Mouse (Mus musculus) lung, postnatal 36 days (tissue): ENCODE results near the gene Akap6.
"Not testable (repeated sequence)": the region's sequence is repeated elsewhere in the genome, so short reads cannot be mapped to it uniquely, and the experiment has no call there.

Experiments used
- DNase-seq: peaks from one replicate; pipeline ENCODE4 v3.0.0; 2022; ENCODE audit warnings: mixed read lengths

Gene Akap6

DNA sequence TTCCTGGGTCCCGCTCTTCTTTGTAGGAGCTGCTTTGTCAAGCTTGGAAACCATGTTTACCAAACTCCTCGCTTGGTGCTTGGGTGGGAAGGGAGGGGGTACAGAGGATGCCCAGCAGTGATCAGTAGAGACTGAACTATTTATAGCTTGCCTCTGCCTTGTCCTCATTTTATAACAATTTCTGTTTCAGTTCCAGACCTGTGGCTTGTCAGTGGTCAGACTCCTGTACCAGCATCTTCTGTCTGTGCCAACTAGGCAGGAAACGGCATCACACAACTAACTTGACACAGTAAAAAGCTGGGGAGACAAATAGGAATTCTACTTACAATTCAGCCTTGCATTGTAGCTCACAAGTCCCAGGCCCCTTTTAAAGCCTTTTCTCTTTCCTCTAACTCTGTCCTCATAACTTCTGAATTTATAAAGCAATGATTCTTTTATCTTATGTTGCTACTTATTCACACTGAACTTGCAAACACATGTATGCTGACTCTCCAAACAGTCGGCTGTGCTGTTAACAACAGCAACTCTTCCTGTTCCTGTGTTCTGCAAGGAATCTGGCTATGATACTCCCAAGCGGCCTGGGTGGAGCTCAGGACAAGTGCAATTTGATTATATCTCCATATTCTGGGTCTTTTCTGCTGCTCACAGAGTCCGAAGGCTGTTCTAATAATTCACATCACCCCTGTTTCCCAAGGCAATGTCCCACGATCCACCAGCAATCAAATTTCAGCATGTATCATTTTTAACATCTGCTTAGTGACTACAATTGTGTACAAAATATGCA is 12.9 kb downstream of the Akap6 start:
- peak; percentile 3 for DNase-seq

- no peak for DNase-seq
Observed at GRCm38 (mm10) chr12:52718392-52718791, 19.2 kb downstream of the Akap6 start.

DNA sequence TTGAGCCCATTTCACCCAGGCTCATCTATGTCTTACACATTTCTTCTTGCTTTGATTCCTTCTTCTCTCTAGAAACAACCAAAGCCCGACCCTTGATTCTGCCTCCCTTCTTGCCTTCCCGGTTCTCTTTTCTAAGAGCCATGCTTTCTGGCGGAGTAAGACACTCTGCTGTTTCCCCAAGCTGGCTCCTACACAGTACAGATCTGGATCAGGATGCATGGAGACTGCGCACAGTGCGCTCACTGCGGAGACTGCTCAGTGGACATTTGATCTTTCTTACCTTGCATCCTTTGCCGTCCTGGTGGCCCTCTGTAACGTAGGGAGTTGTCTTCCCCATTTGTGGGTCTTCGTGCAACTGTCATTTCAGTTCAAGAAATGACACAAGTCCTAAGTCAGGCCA is 20.0 kb downstream of the Akap6 start:
- DNase-seq, result no peak

DNA sequence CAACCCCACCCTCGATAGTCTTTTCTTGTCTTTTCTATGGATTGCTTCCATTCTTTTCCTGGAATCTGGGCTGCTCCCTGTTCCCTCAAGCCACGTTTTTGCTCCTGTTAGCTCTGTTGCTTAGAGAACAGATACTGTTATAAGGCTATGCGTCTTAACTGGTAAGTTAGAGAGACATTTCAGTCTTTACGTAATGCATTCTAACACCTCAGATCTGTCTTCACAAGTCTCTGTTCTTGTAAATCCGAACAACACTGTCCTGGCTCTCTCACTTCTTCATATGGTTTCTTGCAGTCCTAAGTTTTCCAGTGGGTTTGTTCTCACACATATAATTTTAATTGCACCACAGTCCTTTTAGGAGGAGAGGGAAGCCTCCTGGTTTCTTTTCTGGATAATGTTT is 20.5 kb downstream of the Akap6 start:
- no peak for DNase-seq

DNA sequence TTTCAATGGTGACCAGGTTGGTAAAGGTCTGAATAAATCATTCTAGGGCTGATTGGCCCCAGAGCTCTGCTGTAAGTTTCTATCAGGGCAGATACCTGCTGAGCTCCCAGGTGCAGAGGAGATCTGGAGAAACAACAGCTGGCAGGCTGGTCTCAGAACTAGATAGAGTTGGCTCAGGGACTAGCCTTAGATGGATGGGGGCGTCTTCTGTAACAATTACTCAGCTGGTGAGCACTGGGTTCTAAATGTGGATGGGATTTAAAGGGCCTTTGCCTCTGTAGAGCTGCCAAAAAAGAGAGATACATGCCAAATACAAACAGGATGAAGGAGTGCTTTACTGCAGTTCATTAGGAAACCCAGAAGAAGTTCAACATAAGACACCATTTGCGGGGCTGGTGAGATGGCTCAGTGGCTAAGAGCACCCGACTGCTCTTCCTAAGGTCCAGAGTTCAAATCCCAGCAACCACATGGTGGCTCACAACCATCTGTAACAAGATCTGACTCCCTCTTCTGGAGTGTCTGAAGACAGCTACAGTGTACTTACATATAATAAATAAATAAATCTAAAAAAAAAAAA is 24.9 kb downstream of the Akap6 start:
- not testable (repeated sequence) for DNase-seq

DNA sequence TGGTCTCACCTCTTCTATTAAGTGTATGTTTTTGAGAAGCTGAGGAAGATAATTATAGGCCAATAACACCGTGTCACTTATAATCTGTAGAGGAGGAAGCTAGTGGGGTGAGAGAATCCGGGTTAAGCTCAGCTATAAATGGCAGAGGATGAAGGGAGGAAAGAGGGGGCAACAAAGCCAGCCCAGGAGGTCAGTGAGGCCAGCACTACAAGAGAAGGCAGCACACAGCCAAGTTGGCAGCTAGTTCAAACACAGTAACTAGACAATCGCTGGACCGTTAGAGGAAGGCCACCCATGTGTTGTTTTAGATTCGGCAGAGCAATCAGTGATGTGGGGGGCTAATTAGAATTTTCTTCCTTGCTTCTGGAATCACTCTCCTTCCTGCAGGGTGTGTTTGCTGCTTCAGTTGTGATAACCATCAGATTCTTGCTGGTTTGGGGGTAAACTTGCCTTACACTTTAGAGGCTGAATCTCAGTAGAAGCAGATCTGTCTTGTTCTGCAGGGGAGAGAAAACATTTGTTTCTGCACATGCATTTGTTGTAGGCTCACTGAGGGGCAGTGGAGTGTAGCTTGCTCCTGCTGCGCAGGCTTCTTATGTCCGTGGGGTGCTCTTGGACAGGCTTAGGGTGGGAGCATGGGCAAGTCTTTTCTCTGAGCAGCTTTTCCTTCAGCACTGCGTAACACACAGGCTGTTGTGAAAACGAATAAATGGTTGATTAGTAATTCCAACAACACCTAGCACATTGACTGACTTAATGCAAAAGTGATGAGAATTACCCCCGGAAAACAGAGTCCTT is 27.4 kb downstream of the Akap6 start:
- DNase-seq, result no peak

GRCm38 (mm10) chr12:52729396-52729795 is 30.2 kb downstream of the Akap6 start:
- DNase-seq, result no peak

DNA sequence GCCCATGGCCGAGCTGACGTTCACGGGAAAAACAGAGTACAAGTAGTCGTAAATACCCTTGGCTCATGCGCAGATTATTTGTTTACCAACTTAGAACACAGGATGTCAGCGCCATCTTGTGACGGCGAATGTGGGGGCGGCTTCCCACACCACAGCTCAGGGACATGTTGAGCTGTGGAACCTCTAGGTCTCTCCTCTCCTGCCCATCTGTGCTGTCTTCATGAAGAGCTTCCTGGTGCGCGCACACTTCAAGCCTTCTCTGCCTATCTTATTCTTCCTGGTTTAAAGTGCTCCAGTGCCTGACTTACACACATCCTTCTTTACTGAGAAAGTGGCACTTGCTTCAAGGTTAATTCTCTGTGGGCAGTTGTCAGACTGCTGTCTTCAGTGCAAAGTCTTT is 36.0 kb downstream of the Akap6 start:
- DNase-seq, result not testable (repeated sequence)

GRCm38 (mm10) chr12:52737151-52737550 is 38.0 kb downstream of the Akap6 start:
- no peak for DNase-seq

- DNase-seq, result no peak
Observed at GRCm38 (mm10) chr12:52739326-52739725, 40.1 kb downstream of the Akap6 start.

DNA sequence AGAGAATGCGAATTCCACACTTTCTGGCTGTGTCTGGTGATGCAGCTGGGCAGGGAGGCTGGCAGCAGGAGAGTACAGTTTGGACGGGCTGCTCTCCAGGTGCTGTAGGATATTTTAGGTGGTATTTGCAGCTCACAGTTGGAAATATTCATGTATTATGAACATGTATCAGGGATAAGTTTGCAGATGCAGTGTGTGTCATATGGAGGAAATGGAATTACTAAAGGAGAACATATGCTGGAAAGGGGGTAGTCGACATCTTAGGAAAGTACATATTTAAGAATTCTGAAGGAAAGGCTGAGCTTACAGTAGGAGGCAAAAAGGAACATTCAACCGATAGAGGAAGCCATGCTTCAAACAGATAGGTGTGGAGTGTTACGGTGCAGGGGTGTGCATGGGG is 42.6 kb downstream of the Akap6 start:
- no peak for DNase-seq

GRCm38 (mm10) chr12:52750006-52750405 is 50.8 kb downstream of the Akap6 start:
- no peak for DNase-seq

DNA sequence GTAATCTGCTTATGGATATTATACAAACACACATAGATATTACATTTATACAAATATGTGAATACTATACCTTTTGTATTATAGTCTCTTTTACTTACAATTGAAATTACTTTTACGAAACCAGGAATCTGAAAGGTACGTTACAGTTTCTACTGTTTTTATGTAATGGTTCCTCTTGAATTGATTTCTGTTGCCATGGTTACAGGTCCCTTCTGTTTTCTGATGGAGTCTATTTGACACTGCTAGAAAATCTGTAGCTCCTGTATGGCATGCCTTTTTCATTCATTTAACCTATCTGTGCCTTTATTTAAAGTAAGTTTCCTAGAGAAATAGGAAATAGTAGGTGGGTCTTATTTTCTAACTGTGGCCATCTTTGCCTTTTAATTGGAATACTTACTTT is 56.5 kb downstream of the Akap6 start:
- no peak for DNase-seq

GRCm38 (mm10) chr12:52757881-52758280 is 58.7 kb downstream of the Akap6 start:
- no peak for DNase-seq

- peak; percentile 16 for DNase-seq
Observed at GRCm38 (mm10) chr12:52764046-52764445, 64.9 kb downstream of the Akap6 start.

GRCm38 (mm10) chr12:52764810-52765209 is 65.6 kb downstream of the Akap6 start:
- DNase-seq, result peak; percentile 18

DNA sequence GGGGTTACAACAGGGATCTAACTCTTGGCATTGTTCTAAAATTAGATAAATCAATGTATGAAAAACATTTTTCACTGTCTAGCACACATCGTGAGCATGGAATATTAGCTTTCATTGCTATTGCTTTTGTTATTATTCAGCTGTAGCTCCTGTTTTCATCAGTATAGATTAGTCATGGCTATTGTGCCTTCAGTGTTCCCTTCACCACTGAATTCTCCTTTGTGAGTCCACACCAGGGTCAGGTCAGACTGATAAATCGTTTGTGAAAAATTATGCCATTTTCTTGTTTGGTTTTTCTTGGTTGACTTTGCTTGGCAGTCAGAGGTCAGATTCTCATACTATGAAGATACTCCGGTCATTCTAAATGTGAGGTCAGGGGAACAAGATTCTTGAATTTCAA is 70.4 kb downstream of the Akap6 start:
- no peak for DNase-seq

GRCm38 (mm10) chr12:52771931-52772330 is 72.7 kb downstream of the Akap6 start:
- no peak for DNase-seq

- DNase-seq, result no peak
Observed at GRCm38 (mm10) chr12:52772494-52773280, 73.5 kb downstream of the Akap6 start.

- DNase-seq, result no peak
Observed at GRCm38 (mm10) chr12:52773847-52774246, 74.7 kb downstream of the Akap6 start.

- DNase-seq, result no peak
Observed at GRCm38 (mm10) chr12:52774382-52774781, 75.2 kb downstream of the Akap6 start.

- DNase-seq, result no peak
Observed at GRCm38 (mm10) chr12:52780216-52780615, 81.0 kb downstream of the Akap6 start.

DNA sequence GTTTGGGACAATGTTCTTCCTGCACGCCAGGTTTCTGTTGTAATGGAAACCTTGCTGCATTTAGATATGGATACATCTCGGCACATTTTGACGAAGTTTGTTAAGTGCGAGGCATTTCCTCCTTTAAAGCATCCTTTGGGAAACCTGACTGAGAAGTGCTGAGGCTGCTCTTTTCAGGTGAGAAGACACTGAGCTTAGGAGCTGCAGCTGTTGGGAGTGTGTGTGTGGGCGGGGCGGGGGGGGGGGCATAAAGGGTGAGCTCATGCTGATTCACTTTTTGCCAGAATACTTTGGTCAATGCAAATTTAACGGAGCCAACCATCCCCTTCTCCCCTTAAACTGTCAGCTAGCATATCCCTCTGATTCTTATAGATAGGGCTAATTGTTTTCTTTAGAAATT is 81.9 kb downstream of the Akap6 start:
- DNase-seq, result no peak
